Mouse (Mus musculus) megakaryocyte, embryonic 14.5 days (primary cell): Measurements from ENCODE around the gene Lgals12.

ENCODE experiments used
- FLI1 ChIP-seq: IDR thresholded peaks from 2 replicates; pipeline ENCODE4 v1.6.1; 2012; ENCODE audit warnings: low read length, inconsistent platforms, mixed read lengths
- GATA1 ChIP-seq: IDR thresholded peaks from 3 replicates; pipeline ENCODE4 v1.6.1; 2012; ENCODE audit warnings: mixed read lengths, low read length, inconsistent platforms, borderline replicate concordance

DNA sequence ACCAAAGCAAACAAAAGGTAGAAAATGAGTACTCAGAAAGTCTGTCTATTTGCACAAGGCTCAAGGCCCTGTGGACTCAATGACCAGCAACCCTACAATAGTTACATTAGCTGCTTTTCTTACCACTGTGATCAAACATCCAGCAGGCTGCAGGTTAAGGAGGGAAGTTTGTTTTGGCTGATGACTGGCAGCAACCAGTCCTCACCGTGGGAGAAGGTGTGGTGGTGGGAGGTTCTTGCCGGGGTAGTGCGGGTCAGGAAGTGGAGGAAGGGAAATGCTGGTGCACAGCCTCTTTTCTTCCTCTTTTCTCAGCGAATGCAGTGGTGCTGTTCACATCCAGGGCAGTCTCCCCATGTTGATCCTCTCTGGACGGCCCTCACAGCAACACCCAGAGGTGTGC is 26.0 kb downstream of the Lgals12 start:
- TF ChIP-seq GATA1 (no peak), FLI1 (no peak)
